Comparison of ENCODE assay signal across 9 mouse cellular contexts in genomic region chr1:176999011-176999410, GRCm38 (mm10).
DNase-seq lines count a peak whose midpoint lies in the region; ATAC-seq lines count a peak whose summit lies in the region.
"Had no signal": no experiment of that assay in that cellular context is flagged by ENCODE, and none has a peak within 500 bp of the region (broad histone marks: within the 10 kb centered on the region; RNA-seq: fewer than 3 reads in every experiment).

No protein-coding gene starts in this region.

- H3K4me2 ChIP-seq in kidney, embryonic 14.5 days (replicated peaks; ENCODE audit: low read depth, low read length), result no peak overlapping the region
- H3K4me2 ChIP-seq in neural tube, embryonic 12.5 days (replicated peaks), result peak overlapping the region; percentile 8; the same call in 1 of the 2 replicates
- H3K4me2 ChIP-seq in liver, embryonic 12.5 days, result no peak overlapping the region

- H3K36me3 ChIP-seq in kidney, embryonic 14.5 days (ENCODE audit: control insufficient read depth, insufficient read depth, low read length), result no peaks in the 10 kb centered on the region
- H3K36me3 ChIP-seq in neural tube, embryonic 12.5 days, result no peaks in the 10 kb centered on the region
- H3K36me3 ChIP-seq in liver, embryonic 12.5 days, result no peaks in the 10 kb centered on the region

- H3K27me3 ChIP-seq in kidney, embryonic 14.5 days (ENCODE audit: control insufficient read depth, insufficient read depth, low read length), result no peaks in the 10 kb centered on the region
- H3K27me3 ChIP-seq in neural tube, embryonic 12.5 days (replicated peaks), result no peaks in the 10 kb centered on the region
- no peaks in the 10 kb centered on the region for H3K27me3 ChIP-seq in liver, embryonic 12.5 days (replicated peaks)

- no peak overlapping the region for H3K4me3 ChIP-seq in kidney, embryonic 14.5 days (ENCODE audit: low read length)
- no peak overlapping the region for H3K4me3 ChIP-seq in neural tube, embryonic 12.5 days
- H3K4me3 ChIP-seq in liver, embryonic 12.5 days, result no peak overlapping the region

- peaks cover 20% of the 10 kb centered on the region for H3K4me1 ChIP-seq in kidney, embryonic 14.5 days (ENCODE audit: control insufficient read depth, insufficient read depth, low read length)
- peaks cover 72% of the 10 kb centered on the region for H3K4me1 ChIP-seq in neural tube, embryonic 12.5 days
- peaks cover 31% of the 10 kb centered on the region for H3K4me1 ChIP-seq in liver, embryonic 12.5 days

- H3K9ac ChIP-seq in kidney, embryonic 14.5 days (ENCODE audit: low read depth, low read length), result no peak overlapping the region
- no peak overlapping the region for H3K9ac ChIP-seq in neural tube, embryonic 12.5 days
- H3K9ac ChIP-seq in liver, embryonic 12.5 days, result no peak overlapping the region

- peak; percentile 74 for ATAC-seq in kidney, embryonic 14.5 days (ENCODE audit: low FRiP score, low TSS enrichment)
- peak; percentile 54 for ATAC-seq in neural tube, embryonic 12.5 days (ENCODE audit: low FRiP score, low read depth)
- no peak for ATAC-seq in liver, embryonic 12.5 days

- no peak overlapping the region for H3K27ac ChIP-seq in kidney, embryonic 14.5 days (ENCODE audit: low read depth, low read length)
- H3K27ac ChIP-seq in neural tube, embryonic 12.5 days, result no peak overlapping the region; the same call in 1 of the 2 replicates
- H3K27ac ChIP-seq in liver, embryonic 12.5 days, result no peak overlapping the region
- H3K27ac ChIP-seq: macrophage had no signal

- WGBS in kidney, embryonic 14.5 days, result 12% methylated on average over 6 of the region's 6 CpGs
- 7% methylated on average over 6 of the region's 6 CpGs for WGBS in neural tube, embryonic 12.5 days
- WGBS in liver, embryonic 12.5 days (ENCODE audit: insufficient replicate concordance), result 70% methylated on average over 6 of the region's 6 CpGs

- no peaks in the 10 kb centered on the region for H3K9me3 ChIP-seq in kidney, embryonic 14.5 days (ENCODE audit: control insufficient read depth, low read length)
- H3K9me3 ChIP-seq in neural tube, embryonic 12.5 days, result no peaks in the 10 kb centered on the region
- H3K9me3 ChIP-seq in liver, embryonic 12.5 days (replicated peaks), result no peaks in the 10 kb centered on the region

- no peak for DNase-seq in kidney, adult 8-10 months
- peak; percentile 88 for DNase-seq in embryo, embryonic 10.5 days (ENCODE audit: low spot score)
- DNase-seq in kidney, postnatal 4 days, result peak; percentile 58 to 68
- no peak for DNase-seq in heart, adult 9 months (ENCODE audit: low spot score in 2 of 2)
- DNase-seq in urinary bladder, postnatal 10 days (ENCODE audit: low spot score), result no peak

Comparison
In these comparisons a context has a peak if more than half of its experiments do, and no peak if none do; other contexts are left out.
1. DNase-seq: peak in embryo, embryonic 10.5 days (single experiment) and kidney, postnatal 4 days (2 of 2); none in kidney, adult 8-10 months (0 of 2), heart, adult 9 months (0 of 2) and urinary bladder, postnatal 10 days (single experiment).